Mouse (Mus musculus): ENCODE data around the gene Arid3b. TPM values are rescaled to one million over a fixed set of nuclear protein-coding genes. Genes with fewer than 3 reads are reported as not detected.
A peak's percentile ranks its signal among the peaks of the same experiment; 100 is the strongest.

The Arid3b gene
- total RNA-seq, 2 experiments from 2014 or later, result 2.4 to 3.5 TPM

DNA sequence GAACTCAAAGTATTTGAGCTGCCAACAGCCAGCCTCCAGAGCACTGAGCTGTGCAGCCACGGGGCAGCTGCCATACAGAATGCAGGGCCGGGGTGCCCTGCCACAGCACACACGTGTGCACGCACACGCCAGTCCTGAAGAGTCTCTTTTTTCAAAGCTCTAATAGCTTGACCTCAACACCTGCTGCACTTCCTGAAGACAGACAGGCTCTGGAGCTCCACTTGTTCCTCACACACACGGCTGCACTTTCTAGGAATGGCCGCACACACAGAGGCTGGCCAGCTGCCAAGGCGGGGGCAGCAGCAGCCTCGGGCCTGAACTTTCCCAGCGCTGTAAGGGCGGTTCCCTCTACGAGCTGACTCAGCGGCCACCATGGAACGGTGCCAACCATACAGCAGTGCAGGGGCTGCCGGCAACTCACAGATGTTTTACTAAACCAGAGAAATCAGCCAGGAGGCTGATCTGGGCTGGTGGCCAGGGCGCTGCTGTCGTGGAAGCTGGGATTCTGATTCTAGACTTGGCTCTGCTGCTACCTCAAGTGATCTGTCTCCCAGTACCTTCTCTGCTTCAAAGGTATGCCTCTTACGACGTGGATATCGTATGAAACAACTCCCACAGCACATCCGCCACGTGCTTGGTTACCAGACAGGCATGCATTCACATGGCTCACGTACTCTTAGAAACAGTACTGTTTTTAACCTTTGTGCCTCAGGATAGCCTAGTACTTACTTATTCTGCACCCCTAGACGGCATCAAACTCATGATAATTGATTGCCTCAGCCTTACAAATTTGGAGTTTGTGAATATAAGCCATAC is 5.1 kb downstream of the Arid3b start:
- intact Hi-C loops (cut with DNase I), result no loop called here
- peak; percentile 87 to 90 for DNase-seq

GRCm38 (mm10) chr9:57829812-57830557 is 6.6 kb downstream of the Arid3b start:
- intact Hi-C loops (cut with DNase I), result no loop called here
- no peak for DNase-seq

GRCm38 (mm10) chr9:57823397-57823796 is 13.2 kb downstream of the Arid3b start:
- no peak for DNase-seq
- intact Hi-C loops (cut with DNase I), result no loop called here

GRCm38 (mm10) chr9:57822812-57823211 is 13.8 kb downstream of the Arid3b start:
- no peak for DNase-seq
- intact Hi-C loops (cut with DNase I), result no loop called here

- no peak for DNase-seq
- intact Hi-C loops (cut with DNase I), result no loop called here
Measured at GRCm38 (mm10) chr9:57820186-57821080, 16.2 kb downstream of the Arid3b start.

GRCm38 (mm10) chr9:57817220-57817667 is 19.3 kb downstream of the Arid3b start:
- intact Hi-C loops (cut with DNase I), result no loop called here
- no peak for DNase-seq

DNA sequence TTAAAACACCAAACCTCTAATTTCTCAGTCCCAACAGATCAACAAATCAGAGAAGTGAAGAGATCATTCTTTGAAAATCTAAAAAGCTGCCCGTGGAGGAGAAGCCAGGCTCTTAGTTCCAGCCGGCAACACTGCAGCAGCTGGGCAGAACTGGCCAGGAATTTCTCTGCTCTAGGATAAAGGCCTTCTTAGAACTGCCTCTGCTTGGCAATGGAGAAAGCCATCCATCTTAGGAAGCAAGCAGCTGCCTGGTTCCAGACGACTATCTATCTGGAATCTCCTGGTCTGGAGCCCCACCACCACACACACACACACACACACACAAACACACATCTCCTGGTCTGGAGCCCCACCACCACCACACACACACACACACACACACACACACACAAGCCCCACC is 21.7 kb downstream of the Arid3b start:
- intact Hi-C loops (cut with DNase I), result no loop called here
- DNase-seq, result no peak

DNA sequence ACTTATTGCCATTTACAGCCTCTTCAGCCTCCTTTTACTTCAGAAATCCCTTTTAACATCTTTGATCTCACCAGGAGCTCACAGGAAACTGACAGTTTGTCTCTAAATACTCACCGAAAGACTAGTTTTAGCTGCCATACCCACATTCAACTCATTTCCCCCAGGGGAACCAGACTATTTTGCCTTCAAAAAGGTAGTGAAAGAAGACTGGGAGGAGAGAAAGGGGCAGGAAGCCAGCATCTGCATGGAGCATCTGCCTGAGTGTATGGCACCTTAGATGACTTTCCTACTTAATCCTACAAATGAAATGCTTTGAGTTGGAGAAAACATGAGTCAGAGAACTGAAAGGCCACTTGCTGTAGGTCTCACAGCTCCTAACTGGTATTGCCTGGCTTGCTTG is 22.6 kb downstream of the Arid3b start:
- no peak for DNase-seq
- intact Hi-C loops (cut with DNase I), result no loop called here

- DNase-seq, result no peak
- intact Hi-C loops (cut with DNase I), result no loop called here
Measured at GRCm38 (mm10) chr9:57811793-57812733, 24.5 kb downstream of the Arid3b start.

- intact Hi-C loops (cut with DNase I), result no loop called here
- no peak for DNase-seq
Measured at GRCm38 (mm10) chr9:57810691-57811090, 25.9 kb downstream of the Arid3b start.

DNA sequence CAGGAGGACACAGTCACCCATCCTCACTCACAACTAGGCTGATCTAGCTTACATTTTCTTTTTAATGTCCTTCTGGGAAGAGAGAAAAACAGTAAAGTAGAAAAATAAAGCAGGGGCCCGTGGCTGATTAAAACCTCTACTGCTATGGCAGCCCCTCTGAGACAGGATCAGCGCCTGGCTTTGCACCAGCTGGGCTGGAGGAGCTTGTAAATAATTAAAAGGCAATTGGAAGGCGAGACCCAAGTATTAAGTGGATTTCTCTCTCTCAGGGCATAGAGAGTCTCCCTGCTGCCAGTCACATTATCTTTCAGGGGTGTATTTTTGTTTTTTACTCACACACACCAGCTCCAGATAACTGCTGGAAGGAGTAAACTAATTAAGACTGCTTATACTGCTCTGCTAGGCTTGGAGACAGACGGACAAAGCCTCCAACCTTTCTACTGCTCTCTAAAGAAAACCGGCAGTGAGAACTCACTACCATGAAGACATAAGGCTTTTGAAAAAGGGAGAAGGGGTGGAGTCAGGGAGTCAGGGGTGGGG is 27.8 kb downstream of the Arid3b start:
- no peak for DNase-seq
- intact Hi-C loops (cut with DNase I), result no loop called here

- intact Hi-C loops (cut with DNase I), result no loop called here
- no peak for DNase-seq
Measured at GRCm38 (mm10) chr9:57807174-57807651, 29.4 kb downstream of the Arid3b start.

- intact Hi-C loops (cut with DNase I), result no loop called here
- no peak for DNase-seq
Measured at GRCm38 (mm10) chr9:57806066-57806481, 30.5 kb downstream of the Arid3b start.

DNA sequence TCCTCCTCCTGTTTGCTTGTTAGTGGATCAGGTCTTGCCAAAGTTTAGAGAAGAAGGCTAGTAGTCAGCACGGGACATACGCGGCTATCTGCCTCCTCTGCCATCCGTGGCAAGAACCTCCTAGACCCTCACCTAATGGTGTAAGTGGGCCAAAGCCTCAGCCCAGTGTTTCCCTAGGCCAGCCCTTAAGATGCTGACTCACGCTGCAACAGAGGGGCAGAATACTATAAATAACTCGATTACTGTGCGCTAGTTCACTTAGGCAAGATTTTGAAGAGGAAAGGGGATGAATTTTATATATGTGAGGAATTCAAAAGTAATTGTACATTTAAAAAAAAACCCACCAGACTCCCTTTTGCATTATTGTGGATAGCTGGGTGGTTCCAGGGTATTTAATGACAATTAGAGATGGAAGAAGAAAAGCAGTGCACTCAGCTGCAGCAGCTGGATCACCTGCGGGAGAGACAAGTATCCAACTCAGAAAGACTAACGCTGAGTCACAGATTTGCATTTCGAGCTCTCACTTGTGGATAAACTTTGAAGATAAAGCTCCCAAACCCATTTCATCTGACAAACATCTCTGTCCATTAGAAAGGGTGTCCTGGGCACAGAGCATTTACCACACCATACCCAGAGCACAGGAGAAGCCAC is 31.4 kb downstream of the Arid3b start:
- DNase-seq, result no peak
- intact Hi-C loops (cut with DNase I), result no loop called here

GRCm38 (mm10) chr9:57803839-57804238 is 32.8 kb downstream of the Arid3b start:
- intact Hi-C loops (cut with DNase I), result no loop called here
- no peak for DNase-seq

- no peak for DNase-seq
- intact Hi-C loops (cut with DNase I), result no loop called here
Measured at GRCm38 (mm10) chr9:57803047-57803446, 33.5 kb downstream of the Arid3b start.

- DNase-seq, result no peak
- intact Hi-C loops (cut with DNase I), result no loop called here
Measured at GRCm38 (mm10) chr9:57800325-57800975, 36.1 kb downstream of the Arid3b start.

DNA sequence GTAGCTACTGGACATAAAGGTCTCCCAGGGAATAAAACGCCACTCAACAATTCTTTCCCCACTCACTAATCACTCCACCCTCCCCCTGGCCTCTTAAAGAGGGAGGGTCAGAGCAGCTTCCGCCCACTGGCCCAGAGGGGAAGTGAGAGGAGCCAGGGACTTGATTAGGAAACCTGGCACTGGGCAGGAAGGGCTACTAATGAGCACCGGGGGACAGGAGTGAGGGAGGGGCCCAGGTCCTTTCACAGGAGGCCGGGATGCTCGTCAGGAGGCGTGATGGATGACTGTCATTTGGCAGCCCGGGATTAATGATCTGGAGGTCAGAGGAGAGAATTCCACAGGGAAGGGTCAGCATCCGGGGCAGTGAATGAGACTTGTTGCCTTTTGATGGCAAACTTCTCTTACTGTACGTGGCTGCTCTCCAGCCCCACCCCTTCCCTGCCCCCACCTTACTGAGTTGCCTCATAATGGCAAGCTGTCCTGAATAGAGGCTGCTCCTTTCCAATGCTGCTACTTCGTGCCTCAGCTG is 37.8 kb downstream of the Arid3b start:
- intact Hi-C loops (cut with DNase I), result no loop called here
- DNase-seq, result peak in 1 of 2 experiments; percentile 11

Data from gastrocnemius, postnatal 36 days (tissue).